Mouse (Mus musculus) CD4-positive, CD25-positive, alpha-beta regulatory T cell, adult 4 months (primary cell): ENCODE measurements around the gene Psmd7. TPM values are rescaled to one million over a fixed set of nuclear protein-coding genes. Genes with fewer than 3 reads are reported as not detected.
"Not testable (repeated sequence)": the region's sequence is repeated elsewhere in the genome, so short reads cannot be mapped to it uniquely, and the experiment has no call there.

ENCODE experiments used
- ATAC-seq: one replicate; pipeline ENCODE4 v1.8.0; 2017
- polyA plus RNA-seq, 2 experiments: library from polyadenylated mRNA; unstranded; fragments of 100-300 nt; shearing (Covaris generic); gene quantifications; one replicate each; pipeline ENCODE4 v1.2.1; 2017

Psmd7 gene
- 100 to 1,000 TPM; 116 to 125 TPM for polyA plus RNA-seq

DNA sequence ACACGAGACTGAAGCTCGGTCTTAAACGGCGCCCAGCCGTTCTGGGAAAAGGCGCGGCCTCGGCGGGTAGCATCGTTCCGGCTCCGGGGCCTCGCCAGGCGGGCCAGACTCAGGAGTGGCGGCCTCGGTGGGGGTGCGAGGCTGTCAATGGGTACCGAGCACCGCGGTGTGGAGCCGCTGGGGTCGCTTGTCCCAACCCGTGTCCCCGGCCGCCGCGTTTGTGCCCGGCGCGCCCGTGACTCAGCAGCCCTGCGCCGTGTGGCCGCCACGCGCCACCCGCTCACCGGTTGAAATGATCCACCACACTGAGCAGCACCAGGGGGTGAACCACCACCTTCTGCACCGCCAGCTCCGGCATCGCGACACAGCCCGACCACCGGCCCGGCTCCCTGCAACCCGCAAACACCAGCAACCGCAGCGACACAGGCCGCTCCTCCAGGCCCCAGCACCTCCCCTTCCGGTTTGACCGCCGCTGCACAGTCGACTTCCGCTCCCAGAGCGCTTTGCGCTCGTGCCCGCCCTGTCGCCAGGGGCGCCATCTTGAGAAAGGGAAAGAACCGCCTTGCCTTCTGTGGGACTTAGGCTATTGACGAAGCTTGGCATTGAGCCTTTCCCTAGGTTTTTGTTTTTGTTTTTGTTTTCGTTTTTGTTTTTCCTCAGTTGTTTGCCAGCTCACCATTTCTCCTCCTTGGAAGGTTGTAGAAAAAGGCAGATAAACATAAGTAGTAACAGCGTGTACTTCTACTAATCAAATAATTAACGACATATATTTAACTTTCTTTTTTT is at the start of gene Psmd7:
Psmd7 (minus strand) TSS at position 470 of the 786 bp plus-strand sequence.
- peak; percentile 99 for ATAC-seq

DNA sequence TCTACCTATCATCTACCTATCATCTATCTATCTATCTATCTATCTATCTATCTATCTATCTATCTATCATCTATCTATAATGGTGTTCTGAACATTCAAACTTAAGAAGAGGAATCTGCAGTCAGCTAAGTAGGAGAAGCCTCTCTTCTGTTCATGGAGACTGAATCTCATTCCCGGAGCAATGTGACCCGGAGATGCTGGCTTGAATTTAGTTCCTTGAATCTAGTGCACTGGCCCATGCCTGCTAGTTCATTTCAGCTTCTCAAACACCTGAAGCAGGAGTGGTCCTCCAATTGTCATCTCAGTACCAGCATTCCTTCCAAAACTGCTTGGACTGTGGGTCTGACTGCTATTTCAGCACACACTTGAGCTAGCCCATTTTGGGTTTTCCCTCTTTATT is 45.5 kb upstream of the Psmd7 start:
- no peak for ATAC-seq

- ATAC-seq: no peak
These were observed 41.4 kb upstream of the Psmd7 start for GRCm38 (mm10) chr8:107629701-107630100.

GRCm38 (mm10) chr8:107628501-107629149 is 40.4 kb upstream of the Psmd7 start:
- no peak for ATAC-seq

DNA sequence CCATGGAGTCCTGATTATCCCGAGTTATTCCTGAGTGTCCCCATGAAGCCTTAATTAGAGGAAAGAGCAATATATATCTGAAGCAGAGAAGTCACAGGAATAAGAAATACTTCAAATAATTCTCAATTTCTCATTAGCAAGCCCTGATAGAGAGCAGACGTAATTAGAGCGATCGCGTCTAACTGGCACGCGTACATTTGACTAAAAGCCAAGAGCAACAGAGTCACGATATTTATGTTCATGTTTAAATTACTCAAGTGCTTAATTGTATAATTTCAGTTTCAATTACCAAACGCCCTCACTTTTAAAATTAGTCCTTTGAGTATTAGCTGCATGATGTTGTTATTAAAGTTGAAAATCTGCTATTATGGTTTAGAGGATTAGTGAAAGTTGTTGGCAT is 39.6 kb upstream of the Psmd7 start:
- no peak for ATAC-seq

GRCm38 (mm10) chr8:107624301-107624700 is 36.0 kb upstream of the Psmd7 start:
- ATAC-seq: not testable (repeated sequence)

GRCm38 (mm10) chr8:107621930-107622623 is 33.8 kb upstream of the Psmd7 start:
- ATAC-seq: no peak

GRCm38 (mm10) chr8:107621136-107621535 is 32.9 kb upstream of the Psmd7 start:
- ATAC-seq: no peak

DNA sequence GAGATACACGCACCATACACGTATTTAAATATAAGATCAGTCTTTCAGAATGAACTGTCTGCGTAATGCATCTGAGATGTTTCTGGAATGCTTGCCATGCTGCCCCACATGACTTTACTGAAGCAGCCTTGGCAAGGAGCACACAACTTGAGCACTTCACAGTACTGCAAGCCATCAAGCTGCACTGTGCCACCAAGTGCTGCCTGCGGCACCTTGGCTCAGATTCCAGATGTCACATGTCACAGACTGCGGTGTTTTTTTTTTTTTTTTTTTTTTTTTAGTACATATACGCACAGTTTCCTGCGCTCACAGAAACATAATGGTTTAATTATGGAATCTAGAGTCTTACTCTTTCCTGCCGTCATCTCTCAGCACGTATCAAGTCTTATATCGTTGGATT is 30.2 kb upstream of the Psmd7 start:
- ATAC-seq: no peak

- no peak for ATAC-seq
These were observed 25.1 kb upstream of the Psmd7 start for GRCm38 (mm10) chr8:107613411-107613810.

DNA sequence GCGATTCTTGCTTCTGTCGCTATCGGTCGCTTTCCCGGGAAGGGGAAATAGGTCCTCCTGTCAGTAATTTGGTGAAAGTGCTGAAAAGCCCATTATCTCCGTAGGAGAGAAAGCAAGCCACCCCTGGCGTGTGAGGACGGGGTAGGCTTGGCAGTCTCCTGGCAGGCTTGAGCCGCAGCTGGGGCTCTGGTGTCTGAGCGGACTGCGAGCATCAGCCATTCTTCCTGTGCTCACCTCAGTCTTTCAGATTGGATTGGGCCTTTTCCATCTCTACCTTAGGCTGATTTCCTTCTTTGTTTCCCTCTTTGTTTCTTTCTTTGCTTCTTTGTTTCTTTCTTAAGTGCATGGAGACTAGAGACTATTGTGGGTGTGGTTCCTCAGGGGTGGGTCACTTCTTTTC is 22.6 kb upstream of the Psmd7 start:
- no peak for ATAC-seq

- ATAC-seq: no peak
These were observed 20.5 kb upstream of the Psmd7 start for GRCm38 (mm10) chr8:107608751-107609150.

- peak; percentile 37 for ATAC-seq
These were observed 14.8 kb upstream of the Psmd7 start for GRCm38 (mm10) chr8:107603026-107603425.

DNA sequence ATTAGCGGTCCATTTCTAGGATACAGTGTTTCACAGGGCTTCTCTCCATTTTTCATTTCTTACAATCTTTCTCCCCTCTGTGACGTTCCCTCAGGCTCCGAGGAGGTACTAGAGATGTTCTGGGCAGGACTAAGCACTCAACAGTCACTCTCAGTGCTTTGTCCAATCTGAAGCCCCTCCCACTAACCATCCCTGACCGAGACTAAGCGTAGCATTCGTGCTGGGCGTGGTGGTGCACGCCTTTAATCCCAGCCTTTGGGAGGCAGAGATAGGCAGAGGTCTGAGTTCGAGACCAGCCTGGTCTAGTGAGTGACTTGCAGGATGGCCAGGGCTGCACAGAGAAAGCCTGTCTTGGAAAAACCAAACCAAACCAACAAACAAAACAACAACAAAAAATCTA is 11.4 kb upstream of the Psmd7 start:
- ATAC-seq: no peak

- no peak for ATAC-seq
These were observed 9.5 kb upstream of the Psmd7 start for GRCm38 (mm10) chr8:107597731-107598130.

GRCm38 (mm10) chr8:107594817-107595216 is 6.6 kb upstream of the Psmd7 start:
- no peak for ATAC-seq

DNA sequence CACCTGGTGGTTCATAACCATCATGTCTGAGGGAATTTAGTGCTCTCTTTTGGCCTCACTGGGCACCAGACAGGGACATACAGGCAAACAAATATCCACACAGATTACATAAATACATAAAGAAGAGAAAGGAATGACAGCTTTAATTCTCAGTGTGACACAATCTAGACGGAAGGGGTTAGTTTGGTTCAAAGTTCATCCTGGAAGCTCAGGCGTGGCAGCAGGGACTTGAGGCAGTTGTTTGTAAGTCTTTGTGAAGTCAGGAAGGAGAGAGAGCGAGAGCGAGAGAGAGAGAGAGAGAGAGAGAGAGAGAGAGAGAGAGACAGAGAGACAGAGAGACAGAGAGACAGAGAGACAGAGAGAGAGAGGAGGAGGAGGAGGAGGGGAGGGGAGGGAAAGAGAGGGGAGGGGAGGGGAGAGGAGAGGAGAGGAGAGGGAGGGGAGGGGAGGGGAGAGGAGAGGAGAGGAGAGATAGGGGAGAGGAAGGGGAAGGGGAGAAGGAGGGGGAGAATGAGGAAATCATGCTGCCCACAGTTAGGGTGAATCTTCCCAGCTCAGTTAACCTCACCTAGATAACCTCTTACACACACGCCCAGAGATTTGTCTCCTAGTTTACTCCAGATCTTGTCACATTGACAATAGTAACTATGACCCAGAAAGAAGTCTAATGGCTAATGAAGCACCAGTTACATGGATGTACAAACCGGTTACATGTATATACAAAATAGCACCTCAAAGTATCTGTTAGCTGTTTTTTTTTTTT is 5.9 kb upstream of the Psmd7 start:
- ATAC-seq: no peak

GRCm38 (mm10) chr8:107587429-107587994 is 752 bp downstream of the Psmd7 start:
- ATAC-seq: peak; percentile 1

- ATAC-seq: no peak
These were observed 6.1 kb downstream of the Psmd7 start for GRCm38 (mm10) chr8:107582136-107582535.

- ATAC-seq: no peak
These were observed 6.7 kb downstream of the Psmd7 start for GRCm38 (mm10) chr8:107581536-107581935.

DNA sequence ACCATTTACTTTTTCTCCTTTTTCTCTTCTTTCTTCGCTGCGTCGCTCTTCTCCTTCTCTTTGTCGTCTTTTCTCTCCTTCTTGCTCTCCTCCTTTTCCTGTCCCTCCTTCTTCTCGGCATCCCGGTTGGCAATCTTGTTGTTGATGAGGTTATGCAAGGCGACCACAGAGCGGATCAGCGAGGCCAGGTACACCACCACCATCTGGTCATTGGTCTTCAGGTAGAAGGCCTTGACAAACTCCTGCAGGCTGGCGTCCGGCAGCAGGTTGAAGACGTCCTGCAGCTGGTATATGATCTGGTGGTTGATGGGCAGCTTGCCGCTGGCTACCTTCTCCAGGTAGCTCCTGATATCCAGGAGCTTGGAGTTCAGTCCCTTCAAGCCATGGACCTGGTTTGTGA is 7.4 kb downstream of the Psmd7 start:
- ATAC-seq: no peak

- no peak for ATAC-seq
These were observed 9.7 kb downstream of the Psmd7 start for GRCm38 (mm10) chr8:107578541-107578940.
